Comparison of ENCODE assay signal across 9 mouse cellular contexts in genomic region chr16:34572406-34573150, GRCm38 (mm10). TPM values are rescaled to one million over a fixed set of nuclear protein-coding genes. Genes with fewer than 3 reads are reported as not detected.
DNase-seq lines count a peak whose midpoint lies in the region; ATAC-seq and TF ChIP-seq lines count a peak whose summit lies in the region.
"Had no signal": no experiment of that assay in that cellular context is flagged by ENCODE, and none has a peak within 500 bp of the region (broad histone marks: within the 10 kb centered on the region; RNA-seq: fewer than 3 reads in every experiment).

No protein-coding gene starts in this region.

- peak overlapping the region; percentile 83 for H3K4me2 ChIP-seq in forebrain, postnatal 0 days (ENCODE audit: low read depth)
- peak overlapping the region; percentile 83 for H3K4me2 ChIP-seq in hindbrain, embryonic 16.5 days (ENCODE audit: low read length)
- peak overlapping the region; percentile 93 for H3K4me2 ChIP-seq in limb, embryonic 13.5 days (replicated peaks)
- peak overlapping the region; percentile 95 for H3K4me2 ChIP-seq in midbrain, embryonic 16.5 days (ENCODE audit: low read length)

- WGBS in forebrain, postnatal 0 days: 2% methylated on average over 59 of the region's 61 CpGs
- WGBS in hindbrain, embryonic 16.5 days: under 1% methylated on average over 46 of the region's 61 CpGs
- under 1% methylated on average over 61 of the region's 61 CpGs for WGBS in limb, embryonic 13.5 days
- 0% methylated on average over 61 of the region's 61 CpGs for WGBS in midbrain, embryonic 16.5 days

- peak overlapping the region; percentile 98 for H3K27ac ChIP-seq in forebrain, postnatal 0 days (ENCODE audit: low read depth, low read length)
- peak overlapping the region; percentile 95 for H3K27ac ChIP-seq in hindbrain, embryonic 16.5 days (ENCODE audit: low read depth, low read length)
- peak overlapping the region; percentile 95; the same call in 1 of the 2 replicates for H3K27ac ChIP-seq in limb, embryonic 13.5 days
- H3K27ac ChIP-seq in midbrain, embryonic 16.5 days (ENCODE audit: low read length): peak overlapping the region; percentile 99

- H3K4me3 ChIP-seq in forebrain, postnatal 0 days (ENCODE audit: low read depth, low read length): peak overlapping the region; percentile 92
- peak overlapping the region; percentile 96 for H3K4me3 ChIP-seq in hindbrain, embryonic 16.5 days (ENCODE audit: low read length)
- H3K4me3 ChIP-seq in limb, embryonic 13.5 days: peak overlapping the region; percentile 76
- peak overlapping the region; percentile 98 for H3K4me3 ChIP-seq in midbrain, embryonic 16.5 days (ENCODE audit: low read depth, low read length)

- H3K4me1 ChIP-seq in forebrain, postnatal 0 days (ENCODE audit: insufficient read depth): peaks cover 24% of the 10 kb centered on the region
- peaks cover 18% of the 10 kb centered on the region for H3K4me1 ChIP-seq in hindbrain, embryonic 16.5 days (ENCODE audit: control insufficient read depth, insufficient read depth, low read depth, low read length)
- H3K4me1 ChIP-seq in limb, embryonic 13.5 days: peaks cover 15% of the 10 kb centered on the region
- H3K4me1 ChIP-seq in midbrain, embryonic 16.5 days (ENCODE audit: control insufficient read depth, insufficient read depth, low read length): peaks cover 30% of the 10 kb centered on the region

- TF ChIP-seq CTCF in brain, embryonic 14.5 days (IDR thresholded peaks at IDR 0.05; ENCODE audit: borderline replicate concordance, extremely low read depth, insufficient read depth, insufficient read length): no peak
- TF ChIP-seq CTCF in forebrain, postnatal 0 days (IDR thresholded peaks at IDR 0.05; ENCODE audit: low read depth): 0 out of 2 replicates have a peak, but pooled peaks have one; percentile 1

- DNase-seq in layer of hippocampus, adult 11-12 months (ENCODE audit: low spot score): peak; percentile 43
- no peak for DNase-seq in layer of hippocampus, adult 9-10 months (ENCODE audit: low spot score)
- DNase-seq in brain, embryonic 14.5 days (ENCODE audit: low read depth): peak; percentile 52
- peak; percentile 62 for DNase-seq in forebrain, postnatal 0 days
- DNase-seq in yolk sac, embryonic 10.5 days (ENCODE audit: low spot score): peak; percentile 19

- peak; percentile 7 for ATAC-seq in forebrain, postnatal 0 days
- peak; percentile 15 for ATAC-seq in hindbrain, embryonic 16.5 days
- peak; percentile 9; the same call in 1 of the 2 replicates for ATAC-seq in limb, embryonic 13.5 days (ENCODE audit: low FRiP score, low read depth)
- ATAC-seq in midbrain, embryonic 16.5 days: peak; percentile 18

- no peak for TF ChIP-seq POLR2A in brain, embryonic 14.5 days (IDR thresholded peaks at IDR 0.05; ENCODE audit: borderline replicate concordance, extremely low read depth, insufficient read depth, insufficient read length, poor library complexity, severe bottlenecking)

- H3K36me3 ChIP-seq in forebrain, postnatal 0 days (ENCODE audit: insufficient read depth): no peaks in the 10 kb centered on the region
- no peaks in the 10 kb centered on the region for H3K36me3 ChIP-seq in hindbrain, embryonic 16.5 days (ENCODE audit: control insufficient read depth, insufficient read depth, low read length)
- no peaks in the 10 kb centered on the region; the same call in 1 of the 2 replicates for H3K36me3 ChIP-seq in limb, embryonic 13.5 days
- H3K36me3 ChIP-seq in midbrain, embryonic 16.5 days (ENCODE audit: control insufficient read depth, insufficient read depth, low read length): no peaks in the 10 kb centered on the region

- no peaks in the 10 kb centered on the region for H3K9me3 ChIP-seq in forebrain, postnatal 0 days (ENCODE audit: low read length)
- H3K9me3 ChIP-seq in hindbrain, embryonic 16.5 days (ENCODE audit: control insufficient read depth, low read length): no peaks in the 10 kb centered on the region
- H3K9me3 ChIP-seq in limb, embryonic 13.5 days: no peaks in the 10 kb centered on the region
- no peaks in the 10 kb centered on the region for H3K9me3 ChIP-seq in midbrain, embryonic 16.5 days (replicated peaks; ENCODE audit: control insufficient read depth, low read length, poor library complexity, severe bottlenecking)

- peak overlapping the region; percentile 98 for H3K9ac ChIP-seq in forebrain, postnatal 0 days
- peak overlapping the region; percentile 99 for H3K9ac ChIP-seq in hindbrain, embryonic 16.5 days (ENCODE audit: low read depth, low read length)
- peak overlapping the region; percentile 95 for H3K9ac ChIP-seq in limb, embryonic 13.5 days
- H3K9ac ChIP-seq in midbrain, embryonic 16.5 days (ENCODE audit: low read depth, low read length): peak overlapping the region; percentile 99

- H3K27me3 ChIP-seq in forebrain, postnatal 0 days (ENCODE audit: insufficient read depth, low read length): no peaks in the 10 kb centered on the region
- H3K27me3 ChIP-seq in hindbrain, embryonic 16.5 days (replicated peaks; ENCODE audit: control insufficient read depth, insufficient read depth, low read length): no peaks in the 10 kb centered on the region
- H3K27me3 ChIP-seq in limb, embryonic 13.5 days: peaks cover 8% of the 10 kb centered on the region; the same call in 1 of the 2 replicates
- H3K27me3 ChIP-seq in midbrain, embryonic 16.5 days (ENCODE audit: control insufficient read depth, insufficient read depth, low read depth, low read length): no peaks in the 10 kb centered on the region
- H3K27me3 ChIP-seq: Patski had no signal

RNA-seq across cellular contexts. Expression of gene Kalrn, which starts 0.8 kb away (rescaled TPM):
- 30.4 and 52.2 TPM in 2 replicates for polyA plus RNA-seq in brain, embryonic 14.5 days (2012; rRNA removed)
- 134 and 148 TPM in 2 replicates for total RNA-seq in forebrain, postnatal 0 days (2014; rRNA removed)
- 16.4 and 23.6 TPM in 2 replicates for polyA plus RNA-seq in forebrain, postnatal 0 days (2015; fragmentation: Nextera tagmentation; extraction: Ambion mirVana)
- 20.9 and 23.3 TPM in 2 replicates for polyA plus RNA-seq in hindbrain, embryonic 16.5 days (2015; fragmentation: Nextera tagmentation; extraction: Ambion mirVana)
- polyA plus RNA-seq in limb, embryonic 13.5 days (2015; fragmentation: Nextera tagmentation; extraction: Ambion mirVana): 14.0 and 15.6 TPM in 2 replicates
- polyA plus RNA-seq in midbrain, embryonic 16.5 days (2015; fragmentation: Nextera tagmentation; extraction: Ambion mirVana): 31.3 and 33.2 TPM in 2 replicates
